Comparison of ENCODE assay signal across 13 mouse cellular contexts in genomic region chr3:148978541-148978940, GRCm38 (mm10). TPM values are rescaled to one million over a fixed set of nuclear protein-coding genes. Genes with fewer than 3 reads are reported as not detected.
DNase-seq lines count a peak whose midpoint lies in the region; ATAC-seq and TF ChIP-seq lines count a peak whose summit lies in the region.
"Had no signal": no experiment of that assay in that cellular context is flagged by ENCODE, and none has a peak within 500 bp of the region (broad histone marks: within the 10 kb centered on the region; RNA-seq: fewer than 3 reads in every experiment).

No protein-coding gene starts in this region.

- H3K4me1 ChIP-seq in hindbrain, postnatal 0 days (ENCODE audit: insufficient read depth, low read length): 0 out of 2 replicates have a peak, but pooled peaks cover 4% of the 10 kb centered on the region
- H3K4me1 ChIP-seq in hindbrain, embryonic 11.5 days (replicated peaks; ENCODE audit: control insufficient read depth, insufficient read depth, low read length): no peaks in the 10 kb centered on the region
- peaks cover 38% of the 10 kb centered on the region for H3K4me1 ChIP-seq in neural tube, embryonic 15.5 days
- H3K4me1 ChIP-seq: liver, embryonic 15.5 days had no signal

- 0 out of 2 replicates have a peak overlapping the region, but pooled peaks have one; percentile 2 for H3K4me2 ChIP-seq in hindbrain, postnatal 0 days (ENCODE audit: low read depth, low read length)
- no peak overlapping the region for H3K4me2 ChIP-seq in hindbrain, embryonic 11.5 days (replicated peaks; ENCODE audit: low read depth, low read length)
- H3K4me2 ChIP-seq in neural tube, embryonic 15.5 days: peak overlapping the region; percentile 62
- H3K4me2 ChIP-seq: liver, embryonic 15.5 days had no signal

- H3K36me3 ChIP-seq in hindbrain, postnatal 0 days (ENCODE audit: insufficient read depth, low read length): no peaks in the 10 kb centered on the region
- no peaks in the 10 kb centered on the region for H3K36me3 ChIP-seq in hindbrain, embryonic 11.5 days (ENCODE audit: control insufficient read depth, insufficient read depth, low read length)
- no peaks in the 10 kb centered on the region for H3K36me3 ChIP-seq in neural tube, embryonic 15.5 days
- H3K36me3 ChIP-seq: liver, embryonic 15.5 days had no signal

- DNase-seq in cerebellum, postnatal 10 days: peak; percentile 34 to 47
- DNase-seq in cerebellum, postnatal 25 days: no peak
- DNase-seq in hindbrain, postnatal 0 days (ENCODE audit: low spot score): peak; percentile 73
- no peak for DNase-seq in hindbrain, embryonic 11.5 days (ENCODE audit: low spot score)
- DNase-seq in neural tube, embryonic 10.5 days (ENCODE audit: extremely low spot score, low spot score): no peak
- no peak for DNase-seq in right cerebral cortex, postnatal 14 days
- no peak for DNase-seq in layer of hippocampus, adult 11-12 months (ENCODE audit: low spot score)
- DNase-seq: cerebellum, adult 18-20 months; kidney, postnatal 4 days had no signal

- H3K9me3 ChIP-seq in hindbrain, postnatal 0 days (ENCODE audit: low read length): no peaks in the 10 kb centered on the region
- no peaks in the 10 kb centered on the region for H3K9me3 ChIP-seq in hindbrain, embryonic 11.5 days (ENCODE audit: control insufficient read depth, low read length)
- H3K9me3 ChIP-seq in neural tube, embryonic 15.5 days (replicated peaks): no peaks in the 10 kb centered on the region
- H3K9me3 ChIP-seq: liver, embryonic 15.5 days had no signal

- H3K27ac ChIP-seq in hindbrain, postnatal 0 days: no peak overlapping the region
- no peak overlapping the region for H3K27ac ChIP-seq in hindbrain, embryonic 11.5 days (ENCODE audit: low read depth, low read length)
- no peak overlapping the region for H3K27ac ChIP-seq in neural tube, embryonic 15.5 days (replicated peaks)
- H3K27ac ChIP-seq: liver, embryonic 15.5 days had no signal

- no peak for ATAC-seq in hindbrain, postnatal 0 days
- no peak for ATAC-seq in hindbrain, embryonic 11.5 days (ENCODE audit: low FRiP score)
- ATAC-seq in neural tube, embryonic 15.5 days (ENCODE audit: low FRiP score): no peak
- ATAC-seq: hindbrain, embryonic 16.5 days had no signal

- H3K27me3 ChIP-seq in hindbrain, postnatal 0 days (ENCODE audit: insufficient read depth, low read length): no peaks in the 10 kb centered on the region
- H3K27me3 ChIP-seq in hindbrain, embryonic 11.5 days (ENCODE audit: control insufficient read depth, insufficient read depth, low read length): no peaks in the 10 kb centered on the region
- H3K27me3 ChIP-seq in neural tube, embryonic 15.5 days (replicated peaks): no peaks in the 10 kb centered on the region
- H3K27me3 ChIP-seq: liver, embryonic 15.5 days had no signal

- no peak overlapping the region for H3K9ac ChIP-seq in hindbrain, postnatal 0 days (replicated peaks; ENCODE audit: low read length)
- H3K9ac ChIP-seq in hindbrain, embryonic 11.5 days (ENCODE audit: low read depth, low read length): no peak overlapping the region
- H3K9ac ChIP-seq in neural tube, embryonic 15.5 days (replicated peaks): no peak overlapping the region
- H3K9ac ChIP-seq: liver, embryonic 15.5 days had no signal

- no peak overlapping the region for H3K4me3 ChIP-seq in hindbrain, postnatal 0 days (ENCODE audit: low read length)
- H3K4me3 ChIP-seq in hindbrain, embryonic 11.5 days (ENCODE audit: low read depth, low read length): no peak overlapping the region
- H3K4me3 ChIP-seq in neural tube, embryonic 15.5 days (replicated peaks): no peak overlapping the region
- H3K4me3 ChIP-seq: erythroblast, embryonic 14.5 days; liver, embryonic 15.5 days had no signal

- peak; percentile 67 for TF ChIP-seq CTCF in hindbrain, postnatal 0 days (IDR thresholded peaks at IDR 0.05; ENCODE audit: low read depth)

- 40% methylated on average over 8 of the region's 8 CpGs for WGBS in hindbrain, postnatal 0 days
- WGBS in hindbrain, embryonic 11.5 days: 74% methylated on average over 8 of the region's 8 CpGs
- 48% methylated on average over 8 of the region's 8 CpGs for WGBS in neural tube, embryonic 15.5 days

RNA-seq across cellular contexts. Expression of gene Adgrl2, which starts 11.8 kb away (rescaled TPM):
- total RNA-seq in hindbrain, postnatal 0 days (2014; rRNA removed): 106 and 118 TPM in 2 replicates
- polyA plus RNA-seq in hindbrain, postnatal 0 days (2015; fragmentation: Nextera tagmentation; extraction: Ambion mirVana): 81.2 and 82.5 TPM in 2 replicates
- polyA plus RNA-seq in hindbrain, embryonic 11.5 days (2014; fragmentation: Nextera tagmentation; extraction: Ambion mirVana): 77.5 and 80.7 TPM in 2 replicates
- 136 and 171 TPM in 2 replicates for polyA plus RNA-seq in neural tube, embryonic 15.5 days (2015; fragmentation: Nextera tagmentation; extraction: Ambion mirVana)

Comparison
In these comparisons a context has a peak if more than half of its experiments do, and no peak if none do; other contexts are left out.
1. DNase-seq: peak in cerebellum, postnatal 10 days (2 of 2) and hindbrain, postnatal 0 days (single experiment); none in cerebellum, postnatal 25 days (0 of 2), hindbrain, embryonic 11.5 days (single experiment), neural tube, embryonic 10.5 days (single experiment), right cerebral cortex, postnatal 14 days (single experiment) and layer of hippocampus, adult 11-12 months (single experiment).